16 mouse cellular contexts compared by ENCODE assay signal in the genomic region with DNA sequence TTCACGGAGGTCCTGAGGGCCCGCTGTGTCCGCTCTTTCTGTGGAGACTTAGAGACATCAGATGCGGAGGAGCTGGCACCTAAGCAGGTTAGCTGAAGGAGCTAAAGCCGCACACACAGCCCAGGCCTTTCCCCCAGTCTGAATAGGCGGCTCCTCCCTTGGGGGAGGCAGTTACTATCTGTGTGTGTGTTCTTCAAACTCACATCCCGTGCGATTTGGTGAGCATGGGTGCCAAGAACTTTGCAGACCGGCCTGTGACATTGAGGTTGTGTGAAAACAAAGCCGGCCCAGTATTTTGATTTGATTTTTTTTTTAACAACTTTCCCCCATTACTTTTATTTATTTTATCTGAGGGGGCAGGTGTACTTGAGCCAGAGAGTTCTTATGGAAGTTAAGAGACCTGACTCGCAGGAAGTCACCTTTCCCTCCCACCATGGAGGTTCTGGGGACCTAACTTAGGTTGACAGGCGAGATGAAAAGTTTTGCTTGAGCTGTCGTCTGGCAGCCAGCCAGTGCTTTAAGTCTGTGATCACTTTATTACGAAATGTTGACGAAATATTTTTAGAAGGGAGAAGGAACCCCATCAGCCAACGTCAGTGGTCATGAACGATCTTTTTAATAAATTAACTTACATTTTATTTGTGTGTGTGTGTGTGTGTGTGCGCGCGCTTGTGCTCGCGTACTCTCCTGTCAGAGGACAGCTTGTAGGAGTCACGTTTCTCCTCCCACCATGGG. TPM values are rescaled to one million over a fixed set of nuclear protein-coding genes. Genes with fewer than 3 reads are reported as not detected.
DNase-seq lines count a peak whose midpoint lies in the region; TF ChIP-seq lines count a peak whose summit lies in the region.
"Had no signal": no experiment of that assay in that cellular context is flagged by ENCODE, and none has a peak within 500 bp of the region (broad histone marks: within the 10 kb centered on the region; RNA-seq: fewer than 3 reads in every experiment).

No protein-coding gene starts in this region.

- H3K27ac ChIP-seq in thymus, adult 2 months (ENCODE audit: control insufficient read depth, insufficient read depth, low read length) = peak overlapping the region; percentile 68
- H3K27ac ChIP-seq: forebrain, embryonic 12.5 days; liver, embryonic 13.5 days had no signal

- TF ChIP-seq CTCF in thymus, adult 2 months (IDR thresholded peaks at IDR 0.05; ENCODE audit: borderline replicate concordance, control insufficient read depth, extremely low read depth, insufficient read depth, low read length, poor library complexity) = no peak

- 0 out of 2 replicates have a peak, but pooled peaks cover 4% of the 10 kb centered on the region for H3K36me3 ChIP-seq in thymus, adult 2 months (ENCODE audit: control insufficient read depth, insufficient read depth, low read length)
- H3K36me3 ChIP-seq: forebrain, embryonic 12.5 days; heart, embryonic 12.5 days had no signal

- WGBS in thymus, adult 2 months = 61% methylated on average over 23 of the region's 23 CpGs

- H3K4me3 ChIP-seq in thymus, adult 2 months (ENCODE audit: control insufficient read depth, insufficient read depth, low read length) = no peak overlapping the region
- H3K4me3 ChIP-seq: forebrain, embryonic 12.5 days; heart, embryonic 12.5 days; liver, embryonic 13.5 days had no signal

- H3K27me3 ChIP-seq in thymus, adult 2 months (ENCODE audit: control insufficient read depth, insufficient read depth, low read length) = no peaks in the 10 kb centered on the region
- H3K27me3 ChIP-seq: liver, embryonic 13.5 days had no signal

- H3K4me1 ChIP-seq in thymus, adult 2 months (replicated peaks; ENCODE audit: control insufficient read depth, insufficient read depth, low read length) = peaks cover 39% of the 10 kb centered on the region

- no peak for TF ChIP-seq POLR2A in thymus, adult 2 months (IDR thresholded peaks at IDR 0.05; ENCODE audit: control insufficient read depth, extremely low read depth, insufficient read depth, low read length, poor library complexity)

- peak; percentile 52 for DNase-seq in kidney, postnatal 10 days
- DNase-seq in kidney, adult 9 months = no peak
- no peak for DNase-seq in thymus, adult 2 months
- no peak for DNase-seq in thymus, postnatal 4 days
- peak; percentile 57 for DNase-seq in induced T-regulatory cell, adult 2 months (ENCODE audit: low read depth)
- no peak for DNase-seq in adipocyte (ENCODE audit: low spot score)
- no peak for DNase-seq in layer of hippocampus, adult 11-12 months (ENCODE audit: low spot score)
- DNase-seq: adrenal gland, postnatal 14 days; cerebellum, adult 8-10 months; gastrocnemius, postnatal 25 days; heart, postnatal 36 days; layer of hippocampus, postnatal 36 days; liver, embryonic 13.5 days; spleen, adult 18-20 months had no signal

RNA-seq across cellular contexts. Expression of gene Ttc7, which starts 3.2 kb away (rescaled TPM):
- 93.6 and 148 TPM in 2 replicates for polyA plus RNA-seq in thymus, adult 2 months (2012; rRNA removed)

RNA-seq across cellular contexts. Expression of gene Mcfd2, which starts 20.2 kb away (rescaled TPM):
- polyA plus RNA-seq in thymus, adult 2 months (2012; rRNA removed) = 46.7 and 48.7 TPM in 2 replicates

Comparison
In these comparisons a context has a peak if more than half of its experiments do, and no peak if none do; other contexts are left out.
1. DNase-seq: peak in kidney, postnatal 10 days (single experiment) and induced T-regulatory cell, adult 2 months (single experiment); none in kidney, adult 9 months (single experiment), thymus, adult 2 months (single experiment), thymus, postnatal 4 days (single experiment), adipocyte (single experiment) and layer of hippocampus, adult 11-12 months (single experiment).